Mouse (Mus musculus) C3H10T1/2 (cell line): ENCODE data around the gene Adora2a. TPM values are rescaled to one million over a fixed set of nuclear protein-coding genes. Genes with fewer than 3 reads are reported as not detected.

Experiments
- polyA plus RNA-seq, 2 experiments: library from polyadenylated mRNA; unstranded; fragments of >200 nt; fragmentation: generic; extraction: Trizol; gene quantifications; one replicate each; pipeline ENCODE4 v1.2.1; 2012; ENCODE audit warnings: missing spikeins in 2 of 2

Adora2a gene
- polyA plus RNA-seq = under 1 TPM; 0.01 to 0.02 TPM

DNA sequence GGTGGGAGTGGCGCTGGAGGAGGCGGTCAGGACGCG lies at the start of gene Adora2a:
Gene Adora2a (plus strand): TSS at position 6 of the 36 bp plus-strand sequence.

Other genes with a start within 250 kb of the Adora2a start
- gene Specc1l, start 104.8 kb upstream of the Adora2a start, polyA plus RNA-seq = 10 to 100 TPM in 1 of 2 experiments, 1 to 10 TPM in 1; 2.0 to 32.8 TPM
- gene Upb1, start 84.2 kb downstream of the Adora2a start, polyA plus RNA-seq = not detected
- 100 to 1,000 TPM in 1 of 2 experiments, 10 to 100 TPM in 1; 93.6 to 181 TPM for gene Snrpd3, start 200.7 kb downstream of the Adora2a start, polyA plus RNA-seq
- gene Gucd1, start 201.1 kb downstream of the Adora2a start, polyA plus RNA-seq = 10 to 100 TPM in 1 of 2 experiments, 1 to 10 TPM in 1; 5.3 to 18.5 TPM
- gene Lrrc75b, start 243.5 kb downstream of the Adora2a start, polyA plus RNA-seq = 10 to 100 TPM in 1 of 2 experiments, 1 to 10 TPM in 1; 3.5 to 32.0 TPM
- 1 to 10 TPM in 1 of 2 experiments, under 1 TPM in 1; 0.19 to 1.8 TPM for gene Ggt1, start 244.7 kb downstream of the Adora2a start, polyA plus RNA-seq